Mouse (Mus musculus): ENCODE data around the gene Pacs2.

The Pacs2 gene

DNA sequence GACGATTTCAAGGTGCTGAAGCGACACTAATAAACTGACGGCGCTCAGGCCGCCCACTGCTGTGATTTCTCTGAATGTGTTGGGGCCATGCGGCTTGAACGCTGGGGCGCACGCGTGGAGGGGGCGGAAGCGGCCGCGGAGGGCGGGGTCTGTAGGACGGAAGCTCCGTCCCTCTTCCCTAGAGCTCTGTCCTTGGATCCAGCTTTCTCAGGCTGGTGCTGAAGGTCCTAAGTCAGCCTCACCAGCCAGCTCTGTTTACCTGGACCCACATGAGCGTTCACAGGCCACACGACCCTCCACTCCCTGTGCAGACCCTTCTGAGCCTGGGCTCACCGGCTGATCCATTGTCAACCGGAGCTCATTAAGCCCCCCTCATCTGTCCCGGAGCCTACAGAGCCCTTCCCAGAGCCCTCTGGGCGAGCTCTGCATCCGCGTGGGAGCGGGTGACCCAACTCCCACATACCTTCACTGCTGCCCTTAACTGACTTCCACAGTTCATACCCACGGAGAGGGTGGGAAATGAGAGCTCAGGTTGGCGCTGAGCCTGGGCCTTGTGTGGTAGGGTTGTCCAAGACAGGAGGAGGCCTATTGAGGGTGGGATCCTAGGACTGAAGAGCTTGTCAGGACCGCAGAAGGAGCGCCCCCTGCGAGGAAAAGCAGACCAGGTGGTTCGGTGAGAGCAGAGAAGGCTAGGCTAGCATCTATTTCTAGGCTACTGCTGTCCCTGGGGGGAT is 60.2 kb downstream of the Pacs2 start, which contains the start of gene Tex22:
Tex22 (plus strand) TSS at position 174 of the 734 bp plus-strand sequence.
- ATAC-seq (ENCODE audit: insufficient number of reproducible peaks, low FRiP score, low TSS enrichment), result peak; percentile 81

DNA sequence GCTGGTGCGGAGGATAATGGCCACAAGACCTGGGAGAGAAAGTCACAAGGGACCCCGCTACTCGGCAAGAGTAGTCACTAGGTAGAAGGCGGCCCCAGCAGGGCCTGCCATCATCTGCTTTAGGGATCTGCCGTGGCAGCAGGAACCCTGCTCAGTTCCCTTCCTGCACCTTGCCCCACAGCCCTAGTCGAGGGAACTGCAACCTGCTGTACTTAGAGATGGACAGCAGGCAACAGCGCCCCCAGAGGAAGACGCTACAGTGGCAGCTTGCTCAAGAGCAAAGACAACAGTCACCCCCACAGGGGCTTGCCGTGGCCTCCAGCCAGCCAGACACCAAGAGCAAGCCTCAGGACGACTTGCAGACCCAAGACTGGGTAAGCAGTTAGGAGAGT is 60.8 kb downstream of the Pacs2 start:
- ATAC-seq (ENCODE audit: insufficient number of reproducible peaks, low FRiP score, low TSS enrichment), result peak; percentile 79

DNA sequence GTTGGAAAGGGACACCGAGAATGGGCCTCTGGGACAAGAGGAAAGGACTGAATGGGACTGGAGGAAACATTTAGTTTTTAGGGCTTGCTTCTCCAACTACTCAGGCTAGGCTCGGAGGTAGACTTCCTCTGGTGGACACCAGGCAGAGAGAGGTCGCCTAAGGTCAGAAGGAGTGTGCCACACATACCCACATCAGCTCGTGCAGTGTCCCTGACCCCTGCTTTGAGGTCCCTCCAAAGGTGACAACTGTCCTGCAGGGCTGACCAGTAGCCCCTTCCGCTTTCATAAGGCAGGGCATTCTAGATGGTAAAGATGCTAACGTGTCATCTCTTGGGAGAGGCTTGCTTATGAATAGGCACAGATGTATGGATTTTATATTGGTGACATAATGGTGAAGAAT is 61.2 kb downstream of the Pacs2 start:
- ATAC-seq (ENCODE audit: insufficient number of reproducible peaks, low FRiP score, low TSS enrichment), result no peak

DNA sequence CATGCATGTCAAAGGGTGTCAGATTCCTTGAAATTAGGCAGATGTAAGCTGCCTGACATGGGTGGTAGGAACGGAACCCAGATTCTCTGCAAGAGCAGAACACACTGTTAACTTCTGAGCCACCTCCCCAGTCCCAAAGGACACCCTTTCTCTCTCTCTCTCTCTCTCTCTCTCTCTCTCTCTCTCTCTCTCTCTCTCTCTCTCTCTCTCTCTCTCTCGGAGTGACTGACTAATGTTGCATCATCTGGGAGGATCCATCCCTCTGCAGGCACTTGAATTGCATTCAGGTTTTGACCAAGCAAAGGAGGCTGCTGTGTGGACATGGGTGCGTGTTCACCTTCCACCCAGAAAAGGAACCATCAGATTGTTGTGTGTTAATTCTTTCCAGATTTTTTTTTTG is 73.0 kb downstream of the Pacs2 start:
- no peak for ATAC-seq (ENCODE audit: insufficient number of reproducible peaks, low FRiP score, low TSS enrichment)

DNA sequence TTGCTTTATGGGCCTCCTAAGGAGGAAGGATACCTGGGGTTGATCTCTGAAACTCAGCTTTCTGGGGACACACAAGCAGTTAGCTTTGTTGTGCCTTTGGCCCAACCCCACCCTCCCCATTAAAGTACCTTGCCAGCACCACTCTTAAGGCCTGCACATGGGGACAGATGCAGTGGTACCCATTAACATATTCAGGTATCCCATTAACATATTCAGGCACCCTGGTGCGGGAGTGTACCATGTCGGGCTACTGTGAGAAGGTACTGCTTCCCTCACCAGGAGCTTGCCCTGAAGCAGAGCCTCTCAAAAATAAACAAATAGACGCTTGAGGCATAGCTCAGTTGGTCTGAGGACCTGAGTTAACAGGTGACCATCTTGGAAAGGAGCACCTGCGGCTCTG is 73.7 kb downstream of the Pacs2 start:
- ATAC-seq (ENCODE audit: insufficient number of reproducible peaks, low FRiP score, low TSS enrichment), result no peak

DNA sequence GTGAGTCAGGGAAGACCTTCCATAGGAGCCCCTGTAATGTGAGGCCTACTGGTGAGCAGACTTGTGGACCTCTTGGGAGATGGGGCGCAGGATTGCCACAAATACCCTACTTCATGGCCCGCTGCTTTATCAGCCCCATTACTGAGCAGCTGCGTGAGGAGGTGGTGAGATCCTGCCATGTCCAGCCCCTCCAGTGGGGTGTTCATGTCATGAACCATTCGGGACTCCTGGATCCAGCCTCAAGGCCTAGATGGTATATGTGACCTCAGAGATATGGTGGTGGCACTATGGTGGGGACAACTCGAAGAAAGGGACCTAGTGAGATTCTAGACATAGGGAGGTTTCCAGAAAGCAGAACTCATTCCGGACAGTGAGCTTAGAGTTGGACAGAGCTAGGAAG is 74.8 kb downstream of the Pacs2 start:
- ATAC-seq (ENCODE audit: insufficient number of reproducible peaks, low FRiP score, low TSS enrichment), result no peak

DNA sequence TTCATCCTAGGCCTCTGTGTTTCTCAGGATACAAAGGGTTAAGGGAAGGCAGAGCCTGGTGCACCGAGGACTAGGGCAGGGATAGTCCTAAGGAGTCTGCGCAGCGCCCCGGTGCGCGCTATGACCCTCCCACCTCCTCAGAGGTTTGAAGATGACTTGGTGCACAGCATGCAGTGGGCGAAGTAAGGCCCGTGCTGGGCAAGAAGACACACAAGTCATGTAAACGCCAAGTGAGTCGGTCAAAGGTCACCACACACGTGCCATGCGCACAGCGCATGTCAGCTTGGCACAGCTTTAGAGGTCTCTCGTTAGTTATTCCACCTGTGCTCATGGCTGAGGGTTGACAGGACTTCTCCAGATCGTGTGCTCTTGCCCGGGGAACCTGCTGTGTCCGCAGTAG is 75.7 kb downstream of the Pacs2 start:
- ATAC-seq (ENCODE audit: insufficient number of reproducible peaks, low FRiP score, low TSS enrichment), result no peak

DNA sequence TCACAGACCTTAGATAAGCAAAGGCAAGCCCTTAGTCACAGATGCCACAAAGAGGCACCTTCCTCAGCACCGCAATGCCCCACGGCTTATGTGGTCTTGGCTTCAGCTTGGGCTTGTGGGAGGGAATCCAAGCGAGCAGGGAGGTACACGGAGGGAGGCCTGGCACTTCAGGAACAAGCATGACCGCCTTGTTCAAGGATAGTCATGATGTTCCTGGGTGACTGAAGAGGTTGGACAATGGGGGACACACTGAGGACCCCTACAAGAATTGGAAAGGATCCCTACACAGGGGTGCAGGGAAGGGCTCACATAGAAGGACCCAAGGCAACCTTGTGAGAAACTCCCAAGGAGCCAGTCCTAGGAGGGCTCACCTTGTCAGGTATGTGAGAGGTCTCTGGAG is 82.7 kb downstream of the Pacs2 start:
- ATAC-seq (ENCODE audit: insufficient number of reproducible peaks, low FRiP score, low TSS enrichment), result no peak

DNA sequence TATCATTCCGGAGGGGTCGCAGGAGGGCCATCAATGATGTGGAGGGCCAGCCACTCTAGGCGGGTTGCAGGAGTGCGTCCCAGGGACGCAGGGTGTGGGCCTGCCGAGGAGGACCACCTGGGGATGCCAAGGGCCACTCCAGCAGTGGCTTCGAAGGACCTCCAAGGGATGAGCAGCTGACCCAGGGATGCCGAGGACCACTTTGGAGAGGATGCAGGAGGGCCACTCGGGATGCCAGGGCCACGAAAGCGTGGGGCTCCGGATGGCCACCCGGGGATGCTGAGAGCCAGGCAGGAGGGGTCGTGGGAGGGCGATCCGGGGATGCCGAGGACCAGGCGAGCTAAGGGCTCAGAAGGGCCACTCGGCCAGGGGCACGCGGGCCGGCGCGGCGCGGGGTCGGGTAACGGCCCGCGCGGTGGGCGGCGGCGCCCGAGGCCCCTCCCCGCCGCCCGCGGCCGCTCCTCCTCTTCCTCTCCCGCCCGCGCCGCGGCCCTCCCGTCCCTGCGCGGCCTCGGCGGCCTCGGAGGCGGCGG is 83.5 kb downstream of the Pacs2 start, which contains the start of gene Mta1:
Mta1 (plus strand) TSS at position 530 of the 533 bp plus-strand sequence.
- ATAC-seq (ENCODE audit: insufficient number of reproducible peaks, low FRiP score, low TSS enrichment), result peak; percentile 23; the same call in 1 of the 2 replicates

DNA sequence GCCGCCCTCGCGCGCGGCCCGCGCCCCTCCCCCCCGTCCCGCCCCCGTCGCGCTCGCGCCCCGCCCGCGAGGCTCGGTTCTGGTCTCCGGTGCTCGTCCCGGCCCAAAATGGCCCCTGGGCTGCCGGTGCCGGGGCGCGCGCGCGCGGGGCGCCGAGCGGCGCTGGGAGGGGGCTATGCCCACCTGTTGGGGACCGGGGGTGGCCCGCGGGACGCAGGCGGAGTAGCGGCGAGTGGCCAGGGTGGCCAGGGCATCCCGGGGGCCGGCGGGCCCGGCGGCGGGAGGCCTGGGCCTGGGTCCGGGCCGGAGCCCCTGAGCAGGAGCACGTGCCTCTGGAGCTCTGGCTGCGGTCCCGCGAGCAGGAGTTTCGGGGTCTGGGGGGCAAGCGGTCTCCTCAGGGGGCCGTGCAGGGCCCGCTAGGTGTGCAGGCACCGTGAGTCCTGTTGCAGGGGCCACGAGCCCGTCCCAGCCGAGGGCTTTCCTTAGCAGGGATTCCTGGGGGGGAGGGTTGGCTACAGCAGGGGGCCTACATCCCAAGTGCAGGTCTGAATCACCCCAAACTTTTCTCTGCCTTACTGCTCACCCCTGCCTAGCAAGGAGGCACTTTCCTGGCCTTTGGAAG is 84.3 kb downstream of the Pacs2 start:
- ATAC-seq (ENCODE audit: insufficient number of reproducible peaks, low FRiP score, low TSS enrichment), result no peak

DNA sequence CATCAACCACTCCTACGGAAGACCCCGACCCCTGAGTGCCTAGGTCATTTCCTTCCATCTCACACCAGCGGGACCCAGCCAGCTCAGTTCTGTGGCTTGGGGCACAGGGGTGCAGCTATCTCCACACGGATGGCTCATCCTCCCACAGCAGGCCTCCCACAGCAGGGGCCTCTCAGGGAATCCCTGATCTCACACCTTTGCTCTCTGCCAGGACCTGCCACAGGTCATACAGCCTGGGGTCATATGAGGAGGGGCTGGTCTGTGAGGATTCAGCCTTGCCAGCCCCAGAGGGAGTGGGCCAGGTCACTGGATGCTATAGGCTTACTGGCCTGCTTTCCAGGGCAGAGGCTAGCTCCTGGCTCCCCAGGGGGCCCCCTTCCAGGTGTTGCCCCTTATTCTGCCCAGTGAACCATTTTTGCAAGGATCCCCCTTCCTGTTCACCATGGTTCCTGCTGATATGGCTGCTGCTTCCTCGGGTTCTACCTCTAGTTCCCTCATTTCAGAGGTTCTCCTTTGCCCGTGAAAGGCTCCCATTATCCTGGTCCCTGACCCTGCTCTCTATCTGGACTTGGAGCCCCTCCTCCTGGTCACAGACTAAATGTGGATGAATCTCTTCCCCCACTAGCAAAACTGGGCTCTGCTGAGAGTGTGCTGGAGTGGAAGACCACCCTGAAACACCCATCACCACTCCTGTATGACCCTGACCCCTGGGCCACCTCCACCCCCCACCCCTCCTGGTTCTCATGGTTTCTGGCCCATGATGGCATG is 85.3 kb downstream of the Pacs2 start:
- ATAC-seq (ENCODE audit: insufficient number of reproducible peaks, low FRiP score, low TSS enrichment), result no peak

DNA sequence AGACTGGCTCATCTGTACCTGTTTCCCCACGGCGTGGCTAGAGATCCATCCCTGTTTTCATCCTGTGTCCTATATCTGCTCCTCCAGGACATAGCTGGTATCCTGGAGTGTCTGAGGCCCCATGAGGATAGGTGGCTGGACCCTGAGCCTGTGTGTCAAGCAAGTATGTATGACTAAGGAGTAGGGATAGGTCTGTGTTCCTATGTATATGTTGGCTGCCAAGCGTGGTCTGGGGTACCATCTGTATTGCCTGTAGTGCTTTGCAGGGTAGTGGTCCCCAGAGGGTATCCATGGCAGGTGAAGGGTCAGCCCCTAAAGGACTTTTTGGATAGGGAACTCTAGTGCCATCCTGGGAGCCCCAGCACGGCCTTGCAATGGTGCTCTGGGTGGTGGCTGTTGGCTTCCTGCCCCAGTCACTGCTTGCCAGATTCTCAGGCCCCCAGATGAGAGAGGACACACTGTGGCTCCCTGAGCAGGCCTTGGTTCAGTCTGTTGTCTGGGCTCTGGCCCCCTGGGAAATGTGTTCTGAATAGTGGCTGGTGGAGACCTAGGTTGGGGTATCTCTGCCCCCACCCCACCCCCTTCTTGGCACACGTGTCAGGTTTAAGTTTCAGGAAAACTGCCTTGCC is 86.3 kb downstream of the Pacs2 start:
- no peak for ATAC-seq (ENCODE audit: insufficient number of reproducible peaks, low FRiP score, low TSS enrichment)

DNA sequence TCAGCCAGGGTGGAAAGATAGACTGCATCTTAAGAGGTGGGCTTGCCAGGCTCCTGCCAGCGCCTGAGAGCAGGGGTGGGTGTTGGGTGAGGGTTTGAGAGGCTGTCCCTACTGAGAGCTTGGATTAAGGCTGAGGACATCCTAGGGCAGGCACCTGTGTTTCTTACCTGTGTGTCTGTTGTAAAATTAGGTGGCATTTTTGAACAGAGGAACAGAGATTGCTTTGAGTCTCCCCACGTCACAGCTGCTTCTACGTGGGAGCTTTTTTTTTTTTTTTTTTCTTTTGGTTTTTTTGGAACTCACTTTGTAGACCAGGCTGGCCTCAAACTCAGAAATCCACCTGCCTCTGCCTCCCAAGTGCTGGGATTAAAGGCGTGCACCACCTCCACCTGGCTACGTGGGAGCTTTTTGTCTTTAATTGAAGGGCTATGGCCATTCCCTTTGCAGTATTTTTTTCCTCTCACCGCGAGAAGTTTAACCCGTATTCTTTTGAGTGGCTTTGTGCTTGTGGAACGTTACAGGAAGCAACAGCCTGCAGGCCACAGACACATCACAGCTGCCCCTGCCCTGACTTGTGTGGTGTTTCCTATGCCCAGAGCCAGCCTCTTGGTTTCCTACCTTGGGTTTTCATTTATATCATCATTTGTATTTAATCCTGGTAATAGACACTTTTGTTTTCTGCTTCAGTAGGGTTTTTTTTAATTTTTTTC is 87.1 kb downstream of the Pacs2 start:
- ATAC-seq (ENCODE audit: insufficient number of reproducible peaks, low FRiP score, low TSS enrichment), result no peak

DNA sequence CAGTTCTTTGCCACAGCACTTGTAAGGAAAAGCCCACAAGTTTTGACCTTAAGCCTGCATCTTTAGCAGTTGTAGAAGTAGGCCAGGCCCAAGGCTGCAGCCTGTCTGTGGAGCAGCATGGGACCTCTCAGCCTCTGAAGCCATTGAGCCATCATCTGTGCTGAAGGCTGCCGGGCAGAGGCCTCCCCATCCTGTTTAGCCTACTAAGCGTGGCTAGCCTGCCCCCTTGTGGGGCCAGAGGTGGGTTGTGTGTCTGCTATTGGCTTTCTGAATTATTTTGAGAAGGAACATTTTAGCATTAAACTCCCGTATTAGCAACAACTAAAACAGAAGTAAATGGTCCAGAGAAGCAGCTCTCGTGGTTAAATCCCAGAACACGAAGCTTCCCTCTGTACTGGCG is 88.2 kb downstream of the Pacs2 start:
- ATAC-seq (ENCODE audit: insufficient number of reproducible peaks, low FRiP score, low TSS enrichment), result peak; percentile 53; the same call in 1 of the 2 replicates

DNA sequence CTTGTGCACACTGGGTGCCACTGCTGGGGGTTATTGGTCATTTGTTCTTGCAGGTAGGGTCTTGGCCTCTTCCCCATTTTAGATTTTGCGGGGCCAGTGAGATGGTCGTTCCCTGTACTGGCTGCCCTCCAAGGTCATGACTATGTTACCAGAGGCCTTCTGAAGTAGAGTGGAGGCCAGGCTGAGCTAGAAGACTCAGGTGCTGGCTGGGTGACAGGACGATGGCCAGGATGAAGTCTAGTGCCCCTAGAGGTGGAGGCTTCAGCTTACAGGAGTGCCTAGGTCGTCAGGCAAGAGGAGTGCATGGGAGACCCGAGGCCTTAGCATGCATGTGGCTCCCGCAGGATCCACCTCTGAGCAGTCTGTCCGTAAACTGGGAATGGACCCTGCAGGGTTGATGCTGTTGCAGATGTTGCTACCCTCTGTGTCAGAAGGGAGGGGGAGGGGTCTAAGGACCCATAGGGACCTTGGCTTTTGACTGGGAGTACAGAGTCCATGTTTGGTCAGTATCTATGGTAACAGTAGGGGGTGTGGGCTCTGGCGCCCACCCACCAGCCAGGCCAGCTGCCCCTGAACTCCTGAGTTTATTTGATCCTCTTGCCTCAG is 89.6 kb downstream of the Pacs2 start:
- ATAC-seq (ENCODE audit: insufficient number of reproducible peaks, low FRiP score, low TSS enrichment), result no peak

DNA sequence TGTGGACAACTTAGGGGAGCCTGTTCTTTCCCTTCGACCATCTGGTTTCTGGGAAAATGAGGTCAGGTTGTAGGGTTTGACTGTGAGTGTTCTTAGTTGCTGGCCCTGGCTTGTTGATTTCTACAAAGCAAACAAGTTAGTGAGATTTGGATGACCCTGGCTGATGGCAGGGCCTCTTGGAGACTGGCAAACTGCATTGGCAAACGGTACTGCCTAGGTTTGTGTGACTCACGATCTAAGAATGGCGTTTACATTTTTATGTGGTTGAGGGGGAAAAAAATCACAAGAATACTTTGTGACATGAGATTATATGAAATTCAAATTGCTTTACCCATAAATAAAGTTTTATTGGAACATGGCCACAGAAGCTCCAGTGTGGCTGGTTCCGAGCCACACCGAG is 92.1 kb downstream of the Pacs2 start:
- no peak for ATAC-seq (ENCODE audit: insufficient number of reproducible peaks, low FRiP score, low TSS enrichment)

DNA sequence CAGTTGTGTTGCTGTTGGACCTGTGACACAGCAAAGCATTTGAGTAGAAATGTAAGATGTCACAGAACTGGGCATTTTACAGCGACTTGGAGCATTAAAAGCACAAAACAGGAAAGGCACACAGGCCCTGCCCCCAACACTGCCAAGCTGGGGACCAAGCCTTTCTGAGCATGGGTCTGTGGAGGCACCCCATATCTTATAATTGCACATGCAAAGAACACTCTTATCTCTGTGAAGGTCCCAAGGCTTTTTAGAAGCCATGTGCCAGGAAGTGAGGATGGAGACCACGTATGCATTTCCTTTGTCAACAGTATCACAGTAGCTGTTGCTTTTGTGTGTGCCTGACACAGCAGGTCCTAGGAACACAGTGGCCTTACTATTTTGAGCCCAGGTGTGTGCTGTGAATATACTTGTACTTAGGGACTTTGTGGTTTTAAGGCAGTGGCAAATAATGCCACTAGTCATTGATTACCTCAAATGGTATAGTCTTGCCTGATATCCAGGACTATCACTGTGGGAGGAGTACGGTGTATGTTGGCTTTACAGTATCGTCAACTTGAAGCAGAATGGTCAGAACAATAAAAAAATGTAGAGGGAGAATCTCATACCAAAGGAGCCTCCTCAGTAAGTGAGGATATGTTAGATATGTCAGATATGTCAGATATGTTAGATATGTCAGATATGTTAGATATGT is 93.3 kb downstream of the Pacs2 start:
- no peak for ATAC-seq (ENCODE audit: insufficient number of reproducible peaks, low FRiP score, low TSS enrichment)

DNA sequence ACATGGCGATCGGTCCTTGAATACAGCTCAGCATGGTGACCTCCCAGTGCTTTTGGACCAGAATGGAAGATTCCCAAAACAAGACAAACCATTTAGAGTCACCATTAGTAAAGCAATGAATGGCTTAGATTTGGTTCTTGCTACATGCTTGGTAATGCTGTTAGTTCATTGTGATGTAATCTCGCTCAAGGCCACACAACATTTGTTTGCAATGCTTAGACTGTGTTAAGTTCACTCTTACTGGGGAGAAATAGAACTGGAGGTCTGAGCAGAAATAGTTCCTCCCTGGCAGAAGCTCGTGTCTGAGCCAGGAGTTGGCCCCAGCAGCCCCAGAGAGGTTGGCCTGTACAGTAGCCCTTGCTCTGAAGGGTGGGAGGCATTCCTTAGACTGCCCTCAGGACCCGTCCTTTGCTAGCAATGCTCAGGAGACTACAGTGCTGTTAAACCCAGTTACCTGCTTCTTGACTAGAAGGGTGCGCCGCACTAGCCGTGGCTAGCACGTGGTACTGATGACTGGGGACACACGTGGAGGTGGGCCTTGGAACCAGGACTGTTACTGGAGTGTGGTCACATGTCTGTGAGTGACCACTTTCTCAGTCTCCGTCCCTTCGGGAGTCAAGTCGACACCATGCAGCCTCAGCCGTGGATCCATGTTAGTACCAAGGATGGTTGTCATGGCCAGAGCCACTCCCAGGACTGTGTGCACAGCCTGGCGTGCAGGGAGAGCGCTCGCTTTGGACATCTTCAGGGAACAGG is 94.4 kb downstream of the Pacs2 start:
- ATAC-seq (ENCODE audit: insufficient number of reproducible peaks, low FRiP score, low TSS enrichment), result 0 out of 2 replicates have a peak, but pooled peaks have one; percentile 22
